Mouse (Mus musculus): ENCODE measurements around the gene Gm20538.

Gm20538 gene

DNA sequence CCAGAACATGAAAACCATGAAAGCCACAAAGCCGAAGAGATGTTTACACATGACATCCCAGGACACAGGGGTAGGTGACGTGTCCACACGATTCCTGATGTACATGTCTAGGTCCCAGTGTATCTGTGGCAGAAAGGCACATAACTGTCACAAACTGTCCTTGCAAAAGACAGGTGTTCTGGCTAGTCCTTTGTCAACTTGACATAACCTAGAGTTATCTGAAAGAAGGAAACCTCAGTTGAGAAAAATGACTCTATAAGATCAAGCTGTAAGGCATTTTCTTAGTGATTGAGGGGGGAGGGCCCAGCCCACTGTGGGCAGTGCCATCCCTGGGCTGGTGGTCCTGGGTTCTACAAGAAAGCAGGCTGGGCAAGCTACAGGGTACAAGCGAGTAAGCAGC is at the start of gene Gm20538:
TSS of gene Gm20538 (minus strand) at position 101 of the 400 bp plus-strand sequence.
- ATAC-seq (ENCODE audit: insufficient number of reproducible peaks, low FRiP score, low TSS enrichment) = no peak

GRCm38 (mm10) chr19:44594180-44594579 is 41.5 kb upstream of the Gm20538 start:
- ATAC-seq (ENCODE audit: insufficient number of reproducible peaks, low FRiP score, low TSS enrichment) = no peak

GRCm38 (mm10) chr19:44591638-44592037 is 39.0 kb upstream of the Gm20538 start:
- ATAC-seq (ENCODE audit: insufficient number of reproducible peaks, low FRiP score, low TSS enrichment) = no peak

GRCm38 (mm10) chr19:44590992-44591391 is 38.4 kb upstream of the Gm20538 start:
- ATAC-seq (ENCODE audit: insufficient number of reproducible peaks, low FRiP score, low TSS enrichment) = no peak

GRCm38 (mm10) chr19:44589591-44590223 is 37.1 kb upstream of the Gm20538 start:
- no peak for ATAC-seq (ENCODE audit: insufficient number of reproducible peaks, low FRiP score, low TSS enrichment)

DNA sequence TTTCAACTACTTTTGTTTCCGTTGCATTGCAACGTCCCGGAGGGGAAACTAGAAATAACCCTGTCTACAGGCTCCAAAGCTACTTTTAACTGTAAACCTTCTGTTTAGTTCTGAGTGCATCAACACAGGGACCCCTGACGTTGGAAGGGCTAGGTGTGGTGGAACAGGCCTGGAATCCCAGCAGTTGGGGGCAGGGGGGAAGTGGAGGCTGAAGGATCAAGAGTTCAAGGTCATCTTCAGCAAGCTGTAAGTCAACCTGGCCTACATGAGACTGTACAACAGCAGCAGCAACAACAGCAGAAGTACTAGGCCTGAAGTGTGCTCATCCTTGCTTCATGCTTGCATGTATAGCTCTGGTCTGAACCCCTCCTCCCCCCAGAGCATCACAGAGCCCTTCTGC is 35.4 kb upstream of the Gm20538 start:
- ATAC-seq (ENCODE audit: insufficient number of reproducible peaks, low FRiP score, low TSS enrichment) = no peak

- peak; percentile 75 for ATAC-seq (ENCODE audit: insufficient number of reproducible peaks, low FRiP score, low TSS enrichment)
Observed at GRCm38 (mm10) chr19:44582638-44583309, 30.1 kb upstream of the Gm20538 start.

- ATAC-seq (ENCODE audit: insufficient number of reproducible peaks, low FRiP score, low TSS enrichment) = no peak
Observed at GRCm38 (mm10) chr19:44582103-44582502, 29.5 kb upstream of the Gm20538 start.

GRCm38 (mm10) chr19:44578038-44578437 is 25.4 kb upstream of the Gm20538 start:
- ATAC-seq (ENCODE audit: insufficient number of reproducible peaks, low FRiP score, low TSS enrichment) = no peak

GRCm38 (mm10) chr19:44576275-44576674 is 23.6 kb upstream of the Gm20538 start:
- no peak for ATAC-seq (ENCODE audit: insufficient number of reproducible peaks, low FRiP score, low TSS enrichment)

- no peak for ATAC-seq (ENCODE audit: insufficient number of reproducible peaks, low FRiP score, low TSS enrichment)
Observed at GRCm38 (mm10) chr19:44567763-44568162, 15.1 kb upstream of the Gm20538 start.

DNA sequence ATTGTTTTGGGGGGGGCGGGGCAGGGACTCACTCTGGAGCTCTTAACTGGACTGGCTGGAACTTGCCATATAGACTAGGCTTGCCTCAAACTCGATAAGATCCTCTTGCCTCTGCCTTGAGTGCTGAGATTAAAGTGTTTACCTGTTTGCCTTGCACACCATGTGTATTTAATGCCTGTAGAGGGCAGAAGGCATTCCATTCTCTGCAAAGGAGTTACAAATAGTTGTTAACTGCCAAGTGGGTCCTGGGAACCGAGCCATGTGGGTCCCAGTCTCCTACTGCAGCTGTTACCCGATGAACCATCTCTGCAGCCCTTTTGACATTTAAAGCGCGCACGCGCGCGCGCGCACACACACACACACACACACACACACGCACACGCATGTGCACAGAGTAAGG is 11.4 kb upstream of the Gm20538 start:
- ATAC-seq (ENCODE audit: insufficient number of reproducible peaks, low FRiP score, low TSS enrichment) = no peak

GRCm38 (mm10) chr19:44562652-44563206 is 10.1 kb upstream of the Gm20538 start, which contains the start of gene Hif1an:
Gene Hif1an (plus strand): TSS chr19:44562850.
- ATAC-seq (ENCODE audit: insufficient number of reproducible peaks, low FRiP score, low TSS enrichment) = peak; percentile 95

GRCm38 (mm10) chr19:44554861-44555590 is 2.4 kb upstream of the Gm20538 start, which contains the start of gene Ndufb8:
Gene Ndufb8 (minus strand): TSS chr19:44555440.
- ATAC-seq (ENCODE audit: insufficient number of reproducible peaks, low FRiP score, low TSS enrichment) = peak; percentile 88

GRCm38 (mm10) chr19:44554490-44554860 is 1.8 kb upstream of the Gm20538 start:
- ATAC-seq (ENCODE audit: insufficient number of reproducible peaks, low FRiP score, low TSS enrichment) = 0 out of 2 replicates have a peak, but pooled peaks have one; percentile 27

DNA sequence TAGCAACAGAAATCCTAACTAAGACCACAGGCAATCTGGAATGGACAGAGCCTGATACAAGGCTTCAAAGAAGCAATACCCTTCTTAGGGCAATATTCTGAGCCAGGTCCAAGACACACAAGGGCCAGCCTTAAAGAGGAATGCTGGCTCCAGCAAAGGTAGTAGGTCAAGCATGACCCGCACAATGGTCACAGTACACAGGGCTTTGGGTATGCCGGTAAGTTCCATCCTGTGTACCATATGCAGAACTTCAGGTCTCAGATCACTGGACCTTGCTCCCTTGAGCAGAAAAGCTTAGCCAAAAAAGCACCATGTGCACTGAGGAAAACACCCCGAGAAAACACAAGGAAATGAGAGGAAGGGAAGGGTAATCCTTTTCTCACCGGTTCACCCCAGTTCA is 655 bp upstream of the Gm20538 start:
- ATAC-seq (ENCODE audit: insufficient number of reproducible peaks, low FRiP score, low TSS enrichment) = no peak

- peak; percentile 40; the same call in 1 of the 2 replicates for ATAC-seq (ENCODE audit: insufficient number of reproducible peaks, low FRiP score, low TSS enrichment)
Observed at GRCm38 (mm10) chr19:44545321-44546041, 7.2 kb downstream of the Gm20538 start, which contains the start of gene Sec31b. Gene Sec31b (minus strand): TSS chr19:44545864.

GRCm38 (mm10) chr19:44544775-44545174 is 7.9 kb downstream of the Gm20538 start:
- no peak for ATAC-seq (ENCODE audit: insufficient number of reproducible peaks, low FRiP score, low TSS enrichment)

- no peak for ATAC-seq (ENCODE audit: insufficient number of reproducible peaks, low FRiP score, low TSS enrichment)
Observed at GRCm38 (mm10) chr19:44544372-44544771, 8.3 kb downstream of the Gm20538 start.

DNA sequence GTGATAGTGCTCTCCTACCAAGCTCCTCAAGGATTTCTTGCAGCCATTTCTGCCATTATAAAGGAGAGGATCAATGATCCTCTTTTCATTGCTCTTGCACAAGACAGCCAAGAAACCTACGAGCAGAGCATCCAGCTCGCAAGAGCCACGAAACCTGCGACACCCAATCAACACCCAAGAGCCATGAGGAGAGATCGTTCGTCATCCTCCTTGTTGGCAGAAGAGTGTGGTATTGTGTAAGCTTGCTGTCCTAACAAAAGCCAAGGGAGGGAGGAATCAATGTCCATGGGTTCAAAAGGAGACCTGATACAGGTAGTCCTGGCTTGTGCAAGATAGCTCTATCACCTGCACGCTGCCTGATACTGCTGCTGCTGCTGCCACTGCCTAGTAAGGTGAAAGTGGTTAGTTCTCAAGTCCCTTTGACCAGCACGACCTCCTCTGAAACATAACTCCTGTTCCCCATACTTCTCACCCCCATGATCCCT is 9.9 kb downstream of the Gm20538 start:
- ATAC-seq (ENCODE audit: insufficient number of reproducible peaks, low FRiP score, low TSS enrichment) = no peak

Data from cerebellum, adult (tissue).